Mouse (Mus musculus): ENCODE results near the gene Fbxl17.
A peak's percentile ranks its signal among the peaks of the same experiment; 100 is the strongest.

The Fbxl17 gene

DNA sequence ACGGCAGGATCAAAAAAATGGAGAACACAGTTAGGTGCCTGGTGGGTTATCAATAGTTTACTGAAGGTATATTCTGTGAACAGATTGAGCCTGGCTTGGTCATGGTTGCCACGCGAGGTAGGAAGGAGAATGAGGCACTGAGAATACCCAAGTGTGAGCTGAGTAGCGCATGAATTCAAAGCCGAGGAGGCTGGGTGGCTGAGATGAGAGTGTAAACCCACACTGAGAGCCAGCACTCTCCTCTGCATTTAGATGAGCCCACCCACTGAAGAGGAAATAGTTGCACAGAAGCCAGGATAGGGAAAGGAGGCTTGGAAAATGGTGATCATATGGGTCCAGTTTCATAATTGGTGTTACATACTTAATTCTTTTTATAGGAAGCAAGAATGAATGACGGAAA lies 290.7 kb downstream of the Fbxl17 start:
- no peak for DNase-seq (ENCODE audit: low spot score)

DNA sequence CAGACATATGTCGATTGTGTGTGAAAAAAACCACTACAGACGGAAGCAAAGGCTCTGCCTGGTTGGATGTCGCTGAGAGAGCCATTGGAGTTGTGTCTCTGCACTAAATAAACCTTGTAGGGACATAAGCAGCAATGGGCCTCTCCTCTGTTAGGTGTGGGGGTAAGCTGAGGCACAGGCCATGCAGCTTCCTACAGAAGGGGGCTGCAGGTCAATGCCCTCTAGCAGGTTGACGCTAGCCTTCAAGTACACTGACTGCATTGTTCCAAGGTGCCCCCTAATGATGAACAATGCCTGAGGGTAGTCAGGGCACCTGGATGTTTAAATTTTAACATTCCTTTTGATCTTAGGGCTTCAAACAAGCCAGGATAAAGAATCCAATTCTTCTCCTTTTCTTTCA lies 291.5 kb downstream of the Fbxl17 start:
- DNase-seq (ENCODE audit: low spot score), result no peak

DNA sequence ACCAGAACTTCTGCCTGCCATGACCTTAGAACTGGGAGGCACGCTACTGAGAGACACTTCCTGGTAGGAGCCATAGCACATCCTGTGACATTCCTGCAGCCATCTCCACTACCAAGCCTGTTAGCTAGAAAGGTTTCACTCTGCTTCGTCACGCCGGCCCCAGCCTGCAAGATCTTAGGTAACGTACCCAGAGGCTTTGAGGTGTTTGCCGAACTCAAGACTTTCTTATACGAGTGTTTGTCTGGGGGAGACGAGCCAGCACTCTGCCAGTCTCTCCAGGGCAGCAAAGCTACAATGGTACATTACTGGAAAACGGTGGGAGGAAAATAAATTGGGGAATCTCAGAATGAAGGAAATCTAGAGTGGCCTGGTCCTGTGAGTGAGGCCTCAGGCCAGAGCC lies 292.1 kb downstream of the Fbxl17 start:
- no peak for DNase-seq (ENCODE audit: low spot score)

DNA sequence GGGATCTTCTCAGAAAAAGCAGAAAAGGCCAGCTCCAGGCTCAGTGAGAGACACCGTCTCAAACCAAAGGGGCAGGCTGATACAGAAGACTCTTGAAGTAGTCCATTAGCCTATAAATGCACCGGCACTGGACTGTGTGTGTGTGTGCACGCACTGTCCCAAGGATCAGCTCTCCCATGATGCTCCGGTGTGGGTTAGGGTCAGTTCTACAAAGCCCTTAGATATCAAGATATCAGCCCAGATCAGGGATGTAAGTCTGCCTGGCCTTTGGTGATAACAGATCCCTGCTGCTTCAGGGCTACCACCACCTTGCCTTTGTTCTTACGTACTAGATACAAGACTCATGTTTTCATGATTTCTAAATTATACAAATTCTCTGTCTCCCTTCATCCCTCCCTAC lies 294.5 kb downstream of the Fbxl17 start:
- no peak for DNase-seq (ENCODE audit: low spot score)

DNA sequence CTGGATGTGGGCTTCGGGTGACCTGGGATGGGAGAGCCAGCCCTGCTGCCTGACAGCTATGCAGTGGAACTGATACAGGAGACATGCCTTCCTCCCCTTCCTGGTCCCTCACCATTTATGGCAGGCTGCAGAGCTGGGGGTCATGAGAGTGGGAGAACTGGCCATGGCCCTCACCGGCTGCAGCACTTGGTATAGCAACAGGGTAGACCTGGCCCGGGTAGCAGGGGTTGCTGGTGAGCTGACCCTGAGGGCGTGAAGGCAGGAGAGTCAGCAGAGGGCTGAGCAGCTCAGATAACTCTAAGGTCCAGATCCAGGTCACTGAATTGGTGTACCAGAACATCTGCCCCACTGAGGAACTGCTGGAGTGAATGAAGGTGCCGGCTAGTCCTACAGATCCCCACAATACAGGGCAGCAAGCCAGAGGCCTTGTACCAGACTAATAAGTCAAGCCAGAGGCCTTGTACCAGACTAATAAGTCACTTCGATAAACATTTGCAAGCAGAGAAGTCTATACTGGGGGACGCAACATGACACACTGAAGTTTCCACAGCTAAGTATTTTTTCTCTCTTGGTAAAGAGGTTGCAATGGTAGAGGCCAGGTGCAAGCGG lies 296.1 kb downstream of the Fbxl17 start:
- DNase-seq (ENCODE audit: low spot score), result no peak

DNA sequence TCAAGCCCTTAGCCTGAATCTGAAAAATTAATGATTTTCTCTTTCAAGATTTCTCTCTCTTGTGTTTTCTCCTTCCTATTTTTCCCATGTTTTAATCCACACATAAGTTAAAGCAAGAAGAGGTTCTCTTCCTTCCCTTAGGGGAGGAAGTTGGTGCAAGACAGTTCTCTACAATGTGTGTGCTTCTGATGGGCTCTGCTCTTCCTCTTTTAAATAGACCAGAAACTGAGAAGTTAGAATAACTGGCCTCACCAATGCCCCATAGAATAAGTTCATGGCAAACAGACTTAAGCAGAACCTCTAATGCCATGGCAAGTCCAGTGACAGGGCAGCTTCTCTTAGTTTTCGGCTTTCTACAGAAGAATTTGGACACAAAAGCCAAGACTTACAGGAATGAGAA lies 301.1 kb downstream of the Fbxl17 start:
- no peak for DNase-seq (ENCODE audit: low spot score)

DNA sequence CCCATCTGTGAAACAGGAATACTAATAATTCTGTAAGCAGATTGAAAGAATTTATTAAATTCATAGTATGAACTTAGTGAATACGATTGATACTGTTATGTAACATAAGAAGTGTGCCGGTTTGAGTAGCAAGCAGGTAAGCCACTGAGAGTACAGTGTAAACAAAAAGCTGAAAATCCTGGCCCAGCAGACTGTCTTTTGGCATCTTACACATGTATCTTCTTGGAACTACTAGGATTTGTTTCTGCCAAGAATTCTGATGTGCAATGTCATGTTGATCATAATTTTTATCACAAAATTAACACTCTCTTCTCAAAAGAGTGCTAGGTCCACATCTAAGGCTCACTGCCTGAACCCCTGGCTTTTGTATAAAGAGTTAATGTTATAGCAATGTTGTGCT lies 304.3 kb downstream of the Fbxl17 start:
- no peak for DNase-seq (ENCODE audit: low spot score)

DNA sequence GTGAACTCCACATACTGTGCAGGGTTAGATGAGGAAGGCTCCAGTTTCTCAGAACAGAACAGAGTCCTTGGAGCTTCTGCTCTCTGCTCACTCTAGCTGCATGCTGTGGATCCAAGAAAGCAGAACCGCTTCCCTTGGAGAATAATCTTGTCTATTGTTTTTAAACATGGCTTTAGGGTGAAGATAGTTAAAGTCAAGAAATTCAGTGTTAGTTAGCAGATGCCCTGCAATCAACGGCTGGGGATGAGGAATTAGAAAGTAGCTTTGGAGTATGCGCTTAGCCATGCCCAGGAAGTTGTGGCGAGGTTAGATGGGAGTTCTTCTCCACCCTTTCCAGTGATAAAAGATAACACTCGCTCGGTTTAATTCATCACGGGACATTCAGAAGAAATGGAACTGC lies 306.6 kb downstream of the Fbxl17 start:
- no peak for DNase-seq (ENCODE audit: low spot score)

DNA sequence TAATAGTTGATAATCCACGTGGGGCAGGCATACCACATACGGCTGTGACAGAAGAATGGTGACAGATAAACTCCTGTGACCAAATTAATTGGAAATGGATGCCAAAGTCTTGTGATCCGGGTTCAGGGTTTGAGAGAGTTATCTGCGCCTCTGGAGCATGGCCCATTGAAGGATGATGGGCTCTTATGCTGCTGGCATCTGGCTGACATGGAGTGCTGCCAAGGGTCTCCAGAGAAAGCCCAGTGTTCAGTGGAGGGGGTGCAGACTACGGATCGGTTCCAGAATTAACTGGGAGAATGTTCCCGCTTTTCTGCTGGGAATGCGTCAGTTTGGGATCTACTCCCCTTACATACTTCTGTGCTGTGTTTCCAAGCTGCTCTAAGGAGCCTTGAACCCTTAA lies 308.5 kb downstream of the Fbxl17 start:
- DNase-seq (ENCODE audit: low spot score), result no peak

DNA sequence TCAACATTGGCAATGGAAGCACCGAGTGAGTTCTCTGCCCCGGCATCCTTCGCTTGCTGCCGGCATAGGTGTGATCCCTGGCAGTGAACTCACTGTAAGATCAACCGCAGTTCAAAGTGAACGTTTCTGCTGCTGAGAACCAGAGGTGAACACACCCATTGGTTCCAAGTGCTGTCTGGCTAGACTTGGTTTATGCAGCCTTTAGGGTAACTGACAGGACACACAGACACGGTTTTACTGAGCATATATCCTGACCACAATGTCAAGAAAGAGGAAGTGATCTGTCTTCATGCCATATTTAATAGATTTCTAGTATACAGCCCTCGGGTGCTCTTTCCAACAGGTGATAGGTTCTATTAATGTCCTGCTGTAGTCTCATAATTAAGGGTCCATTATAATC lies 310.5 kb downstream of the Fbxl17 start:
- DNase-seq (ENCODE audit: low spot score), result no peak

DNA sequence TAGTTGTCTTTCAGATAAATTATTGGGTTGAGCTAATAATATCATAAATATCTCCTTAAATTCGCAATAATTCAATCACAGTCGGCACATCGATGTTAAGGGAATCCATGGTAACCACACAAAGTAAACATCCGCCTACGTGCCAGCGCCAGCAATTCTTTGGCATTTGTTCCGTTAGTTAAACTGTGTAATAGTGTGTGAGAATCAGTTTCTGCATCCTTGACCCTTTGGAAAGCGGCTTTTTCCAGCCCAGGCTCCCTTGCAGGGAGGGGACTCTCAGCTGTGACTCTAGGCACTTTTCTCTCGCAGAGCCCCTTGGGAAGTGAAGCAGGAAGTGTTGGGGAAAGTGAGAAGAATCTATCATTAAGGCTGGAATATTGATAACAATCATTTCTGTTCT lies 314.3 kb downstream of the Fbxl17 start:
- DNase-seq (ENCODE audit: low spot score), result peak; percentile 54

DNA sequence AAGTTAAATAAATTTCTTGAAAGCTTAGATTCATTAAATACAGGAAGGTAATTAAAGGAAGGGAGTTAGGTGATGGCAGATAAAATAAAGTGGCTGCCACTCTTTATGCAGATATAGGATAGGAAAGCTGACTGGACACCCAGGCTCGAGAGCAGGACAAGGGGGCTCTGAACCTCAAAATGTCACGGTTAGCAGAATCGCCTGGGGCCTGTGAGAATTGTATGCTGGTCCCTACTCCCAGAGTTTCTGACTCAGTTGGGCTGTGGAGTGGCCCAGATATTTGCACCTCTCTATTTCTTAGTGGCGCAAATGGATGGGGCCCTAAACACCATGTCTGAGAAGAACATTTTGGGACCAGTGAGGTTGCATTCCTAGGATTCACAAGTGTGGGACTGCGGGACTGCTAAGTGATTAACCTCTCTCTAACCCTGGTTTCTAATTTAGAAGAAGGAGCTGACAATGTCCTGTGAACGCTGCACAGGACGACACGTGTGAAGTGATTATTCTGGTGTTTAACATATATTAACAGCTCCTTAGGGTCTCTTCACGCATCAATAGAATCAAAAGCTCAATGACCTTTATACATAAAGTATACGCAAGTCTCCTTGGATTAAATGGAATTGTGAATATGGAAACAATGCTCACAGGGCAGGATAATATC lies 314.8 kb downstream of the Fbxl17 start:
- no peak for DNase-seq (ENCODE audit: low spot score)

DNA sequence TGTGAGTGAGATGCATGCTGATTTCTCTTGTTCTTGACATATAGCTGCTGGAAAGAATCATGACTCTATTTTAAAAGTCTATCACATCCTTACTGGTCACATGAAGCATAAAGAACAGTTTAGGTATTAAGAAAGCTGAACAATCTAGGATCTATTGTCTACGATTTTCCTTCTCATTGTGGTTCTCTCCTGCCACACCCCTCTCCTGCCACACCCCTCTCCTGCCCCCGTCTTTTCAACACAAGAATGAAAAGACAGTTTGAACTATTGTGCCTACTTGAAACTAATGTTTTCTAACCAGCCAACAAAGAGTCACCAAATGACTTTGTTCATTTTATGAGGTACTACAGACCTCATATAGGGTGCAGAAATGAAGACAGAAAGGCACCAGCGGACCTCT lies 316.4 kb downstream of the Fbxl17 start:
- no peak for DNase-seq (ENCODE audit: low spot score)

DNA sequence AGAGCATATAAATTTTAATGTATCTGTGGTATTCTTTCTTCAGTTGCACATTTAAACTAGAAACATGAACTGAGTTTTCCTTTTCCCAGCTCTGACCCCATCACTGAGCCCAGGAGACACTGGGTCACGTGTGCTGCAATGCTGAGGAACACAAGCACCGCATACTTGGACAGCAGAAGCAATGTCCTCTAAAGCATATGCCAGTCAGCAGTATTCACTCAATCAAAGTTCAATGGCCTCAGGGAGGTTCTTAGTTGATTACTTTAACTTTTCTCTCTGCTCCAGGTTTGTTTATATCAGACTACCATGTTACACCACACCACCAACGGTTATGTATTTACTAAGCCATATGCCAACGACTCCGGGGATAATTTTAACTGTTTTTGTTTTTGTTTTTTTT lies 318.2 kb downstream of the Fbxl17 start:
- no peak for DNase-seq (ENCODE audit: low spot score)

DNA sequence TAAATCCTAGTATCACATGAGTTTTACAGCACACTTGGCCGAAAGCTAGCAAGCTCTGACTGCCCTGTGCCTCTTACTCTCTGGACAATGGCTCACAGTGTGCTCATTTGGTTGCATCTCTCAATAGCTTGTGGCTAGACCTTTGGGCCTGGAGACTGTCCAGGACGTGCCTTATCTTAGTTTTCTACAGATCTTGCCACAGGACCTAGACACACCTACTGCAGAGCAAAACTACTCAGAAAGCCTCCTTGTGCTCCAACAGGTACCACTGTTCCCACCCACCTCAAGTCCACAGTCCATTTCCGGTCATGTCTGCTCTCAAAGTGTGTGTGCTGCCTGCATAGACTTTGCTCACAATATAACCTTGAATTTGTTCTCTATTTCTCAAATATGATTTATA lies 319.8 kb downstream of the Fbxl17 start:
- no peak for DNase-seq (ENCODE audit: low spot score)

DNA sequence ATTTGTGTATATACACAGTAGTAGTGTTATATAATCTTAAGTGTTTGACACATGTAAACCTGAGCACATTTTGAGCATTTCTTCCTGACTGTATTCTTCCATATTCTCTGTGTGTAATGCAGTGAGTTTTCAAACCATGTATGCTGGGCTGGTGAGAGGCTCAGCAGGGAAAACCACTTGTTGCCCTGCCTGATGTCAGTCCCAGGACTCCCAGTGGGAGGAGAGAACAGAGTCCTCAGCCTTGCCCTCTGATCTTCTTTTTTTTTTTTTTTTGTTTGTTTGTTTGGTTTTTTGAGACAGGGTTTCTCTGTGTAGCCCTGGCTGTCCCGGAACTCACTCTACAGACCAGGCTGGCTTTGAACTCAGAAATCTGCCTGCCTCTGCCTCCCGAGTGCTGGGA lies 321.5 kb downstream of the Fbxl17 start:
- no peak for DNase-seq (ENCODE audit: low spot score)

DNA sequence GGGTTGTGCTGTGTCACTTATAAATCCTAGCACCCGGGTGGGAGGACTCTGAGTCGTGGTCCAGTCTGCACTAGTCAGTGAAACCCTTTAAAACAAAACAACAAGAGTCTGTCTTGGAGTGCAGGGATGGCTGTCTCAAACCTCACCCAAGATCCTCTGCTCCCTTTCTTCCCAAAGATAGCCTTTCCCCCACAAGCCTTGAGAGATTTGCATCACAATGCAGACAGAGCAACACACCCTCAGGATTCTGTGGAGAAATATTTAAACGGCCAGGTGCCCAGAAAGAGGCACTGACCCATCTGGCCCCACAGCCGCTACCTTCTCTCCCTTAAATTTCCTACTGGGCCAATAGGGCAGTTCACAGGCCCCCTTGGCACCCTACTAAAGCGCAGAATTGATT lies 323.4 kb downstream of the Fbxl17 start:
- DNase-seq (ENCODE audit: low spot score), result no peak

DNA sequence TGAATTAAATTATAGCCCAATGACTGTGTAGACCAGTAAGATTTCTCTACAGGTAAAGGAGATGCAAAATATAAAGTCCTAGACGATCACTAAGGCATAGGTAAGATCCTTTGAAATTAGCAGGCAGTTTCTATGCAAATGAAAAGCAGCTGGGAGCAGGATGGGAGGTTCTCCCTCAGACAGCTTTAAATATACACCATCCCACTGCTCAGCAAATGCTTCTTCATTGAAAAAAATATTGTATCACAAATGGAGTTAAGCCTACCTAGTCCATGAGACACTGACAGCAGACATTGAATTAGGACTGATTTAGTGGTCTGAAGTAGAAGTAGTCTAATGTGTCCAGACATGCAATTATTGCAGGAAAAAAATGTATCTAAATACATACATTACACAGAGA lies 327.1 kb downstream of the Fbxl17 start:
- DNase-seq (ENCODE audit: low spot score), result no peak

DNA sequence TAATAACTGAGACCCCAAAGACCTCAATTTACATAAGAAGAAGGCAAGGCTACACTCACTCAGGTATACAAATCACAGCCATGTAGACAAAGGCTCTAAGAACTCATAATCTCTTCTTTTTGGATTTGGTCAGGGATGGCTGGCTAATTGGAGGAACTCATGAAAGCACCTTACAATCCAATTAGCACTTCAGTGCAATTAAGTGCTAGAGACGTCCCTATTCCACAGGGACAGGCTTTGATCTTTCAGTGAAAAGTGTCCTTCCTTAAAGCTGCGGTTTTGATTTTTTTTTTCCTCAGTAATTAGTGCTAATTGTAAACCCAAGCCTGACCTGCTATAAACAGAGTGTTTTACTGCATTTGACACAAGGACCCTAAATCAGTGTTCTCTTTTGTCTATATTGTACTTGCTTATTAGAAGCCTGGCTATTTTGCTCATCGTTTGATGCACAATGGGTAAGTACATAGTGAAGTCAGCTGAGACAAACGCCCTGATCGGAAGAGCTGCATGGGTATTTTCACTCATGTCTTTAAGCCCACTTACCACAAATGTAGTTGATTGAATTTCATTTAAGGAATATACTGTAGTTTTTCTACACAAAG lies 327.8 kb downstream of the Fbxl17 start:
- DNase-seq (ENCODE audit: low spot score), result no peak

DNA sequence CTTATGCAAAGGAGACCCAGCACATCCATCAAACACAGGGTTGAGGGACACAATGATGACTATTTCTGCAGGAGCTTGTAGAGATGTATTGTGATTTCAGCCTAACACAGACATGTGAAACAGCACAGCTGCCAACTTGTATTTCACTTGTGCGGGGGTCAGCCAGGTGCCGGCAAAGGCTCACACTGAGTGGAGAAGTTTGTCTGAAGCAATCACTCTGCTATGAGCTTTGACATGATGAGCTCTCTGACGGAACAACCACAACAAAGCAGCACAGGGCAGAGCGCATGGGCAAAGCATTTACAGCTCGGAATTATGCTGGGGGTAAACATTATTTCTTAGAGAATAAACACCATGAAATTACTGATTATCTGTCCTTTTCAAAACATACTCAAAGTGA lies 328.6 kb downstream of the Fbxl17 start:
- no peak for DNase-seq (ENCODE audit: low spot score)

DNA sequence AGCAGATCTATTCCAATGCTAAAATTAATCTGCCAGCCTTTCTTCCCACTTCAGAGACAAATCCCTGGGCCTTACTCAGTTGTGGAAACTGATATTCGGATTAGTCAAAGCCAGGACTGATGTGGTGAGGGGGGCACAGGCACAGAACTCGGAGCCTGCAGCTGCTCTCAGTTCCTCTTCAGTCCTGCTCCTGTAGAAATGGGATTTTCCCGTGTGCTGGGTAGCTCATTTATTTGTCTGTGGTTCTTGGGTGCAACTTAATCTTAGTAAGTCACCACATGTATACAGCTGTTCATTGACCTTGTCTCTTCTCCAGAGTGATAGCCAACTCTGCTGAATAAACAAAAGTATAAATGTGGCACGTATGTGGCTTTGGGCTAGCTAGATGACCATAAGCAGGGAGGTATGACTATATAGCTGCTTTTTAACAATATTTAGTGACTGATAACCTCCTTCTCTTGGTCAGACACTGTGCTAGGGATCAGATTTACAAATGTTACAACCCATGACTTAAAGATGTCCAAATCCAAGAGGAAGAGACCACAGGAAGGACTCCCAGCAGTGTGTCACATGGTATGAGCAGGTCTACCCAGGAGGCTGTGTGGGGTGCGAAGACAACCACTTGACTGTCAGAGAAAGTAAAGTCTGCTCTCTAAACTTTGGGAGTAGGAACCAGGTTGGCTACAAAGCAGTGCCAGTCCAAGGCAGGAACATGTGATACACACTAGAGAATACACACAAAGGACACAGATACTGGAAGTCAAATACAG lies 331.6 kb downstream of the Fbxl17 start:
- no peak for DNase-seq (ENCODE audit: low spot score)

DNA sequence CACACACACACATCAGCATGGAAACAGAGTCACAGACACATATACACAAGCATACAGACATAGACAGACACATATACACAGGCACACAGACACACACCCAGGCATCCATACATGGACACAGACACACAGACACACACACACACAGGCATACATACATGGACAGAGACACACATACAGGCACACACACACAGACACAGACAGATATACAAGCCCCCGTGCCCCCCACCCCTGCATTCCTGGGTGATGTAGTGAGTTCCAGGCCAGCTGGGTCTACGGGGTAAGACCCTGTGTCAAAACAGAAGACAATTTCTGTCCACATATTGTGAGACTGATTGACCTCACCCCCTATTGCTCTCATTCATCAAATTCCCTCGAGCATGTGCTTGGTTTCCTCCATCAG lies 332.6 kb downstream of the Fbxl17 start:
- DNase-seq (ENCODE audit: low spot score), result no peak

DNA sequence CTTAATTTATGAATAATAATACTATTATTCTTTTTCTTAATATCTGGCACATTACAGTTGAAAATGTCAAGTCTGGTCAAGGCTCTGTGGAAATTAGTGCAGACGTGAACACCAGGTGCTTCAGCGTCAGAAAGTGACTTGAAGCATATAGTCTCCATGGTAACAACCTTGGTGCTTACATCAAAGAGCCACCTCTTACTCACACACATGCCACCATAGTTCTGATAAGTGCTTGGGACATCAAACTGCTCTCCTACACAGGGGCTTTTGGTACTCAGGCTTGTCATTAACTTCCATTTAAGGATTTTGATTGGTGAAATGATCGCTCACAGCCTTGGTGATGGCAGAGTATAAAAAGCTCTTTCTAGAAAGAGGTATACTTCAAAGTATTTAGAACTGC lies 333.1 kb downstream of the Fbxl17 start:
- DNase-seq (ENCODE audit: low spot score), result no peak
